Mouse (Mus musculus) spleen, adult 18-20 months (tissue): Measurements from ENCODE around the gene Ptger2.

Experiments used
- DNase-seq, 2 experiments: peaks; one replicate each; pipeline ENCODE4 v3.0.0; 2022; ENCODE audit warnings: mixed read lengths in 2 of 2

Gene Ptger2

GRCm38 (mm10) chr14:45049689-45050418 is 61.9 kb downstream of the Ptger2 start:
- DNase-seq = no peak

GRCm38 (mm10) chr14:45050419-45050776 is 62.4 kb downstream of the Ptger2 start:
- DNase-seq = no peak

- DNase-seq = no peak
Observed at GRCm38 (mm10) chr14:45051116-45051515, 63.1 kb downstream of the Ptger2 start.
